9 mouse cellular contexts compared by ENCODE assay signal in genomic region chr2:38739410-38739809, GRCm38 (mm10). TPM values are rescaled to one million over a fixed set of nuclear protein-coding genes. Genes with fewer than 3 reads are reported as not detected.
A peak's percentile ranks its signal among the peaks of the same experiment; 100 is the strongest.
DNase-seq lines count a peak whose midpoint lies in the region; ATAC-seq lines count a peak whose summit lies in the region.
"Had no signal": no experiment of that assay in that cellular context is flagged by ENCODE, and none has a peak within 500 bp of the region (broad histone marks: within the 10 kb centered on the region; RNA-seq: fewer than 3 reads in every experiment).

No protein-coding gene starts in this region.

- no peaks in the 10 kb centered on the region for H3K27me3 ChIP-seq in embryonic facial prominence, embryonic 11.5 days (ENCODE audit: control insufficient read depth, insufficient read depth, low read length)
- no peaks in the 10 kb centered on the region for H3K27me3 ChIP-seq in lung, embryonic 16.5 days (ENCODE audit: control insufficient read depth, insufficient read depth, low read depth, low read length)

- H3K4me1 ChIP-seq in embryonic facial prominence, embryonic 11.5 days (ENCODE audit: control insufficient read depth, insufficient read depth, low read length), result no peaks in the 10 kb centered on the region
- no peaks in the 10 kb centered on the region for H3K4me1 ChIP-seq in lung, embryonic 16.5 days (replicated peaks; ENCODE audit: control insufficient read depth, insufficient read depth, low read length)

- H3K36me3 ChIP-seq in embryonic facial prominence, embryonic 11.5 days (replicated peaks; ENCODE audit: control insufficient read depth, insufficient read depth, low read depth, low read length), result no peaks in the 10 kb centered on the region
- H3K36me3 ChIP-seq in lung, embryonic 16.5 days (ENCODE audit: control insufficient read depth, insufficient read depth, low read length), result no peaks in the 10 kb centered on the region

- H3K9me3 ChIP-seq in embryonic facial prominence, embryonic 11.5 days (replicated peaks; ENCODE audit: control insufficient read depth, low read length), result no peaks in the 10 kb centered on the region
- no peaks in the 10 kb centered on the region for H3K9me3 ChIP-seq in lung, embryonic 16.5 days (ENCODE audit: control insufficient read depth, low read length)
- H3K9me3 ChIP-seq: megakaryocyte, embryonic 14.5 days had no signal

- H3K27ac ChIP-seq in embryonic facial prominence, embryonic 11.5 days (replicated peaks; ENCODE audit: low read depth, low read length), result no peak overlapping the region
- no peak overlapping the region for H3K27ac ChIP-seq in lung, embryonic 16.5 days (ENCODE audit: low read length)

- no peak overlapping the region for H3K4me3 ChIP-seq in embryonic facial prominence, embryonic 11.5 days (ENCODE audit: low read depth, low read length)
- H3K4me3 ChIP-seq in lung, embryonic 16.5 days (ENCODE audit: low read length), result no peak overlapping the region
- H3K4me3 ChIP-seq: megakaryocyte, embryonic 14.5 days had no signal

- WGBS in embryonic facial prominence, embryonic 11.5 days, result 22% methylated on average over 7 of the region's 7 CpGs
- 11% methylated on average over 7 of the region's 7 CpGs for WGBS in lung, embryonic 16.5 days

- H3K9ac ChIP-seq in embryonic facial prominence, embryonic 11.5 days (replicated peaks; ENCODE audit: low read length), result no peak overlapping the region
- H3K9ac ChIP-seq in lung, embryonic 16.5 days (ENCODE audit: low read length), result no peak overlapping the region

- peak; percentile 70 for ATAC-seq in embryonic facial prominence, embryonic 11.5 days (replicated peaks; ENCODE audit: insufficient number of reproducible peaks, low FRiP score, low TSS enrichment, low read depth)
- peak; percentile 75 to 84 for ATAC-seq in hematopoietic stem cell, adult 5-6 weeks (replicated peaks in 1 of 2; ENCODE audit: insufficient read depth in 1 of 2, low FRiP score in 2 of 2, low TSS enrichment in 1 of 2, low read depth in 1 of 2, poor library complexity in 2 of 2, severe bottlenecking in 2 of 2)
- peak; percentile 71 for ATAC-seq in lung, embryonic 16.5 days (ENCODE audit: low read depth)

- peak; percentile 76 for DNase-seq in ES-CJ7 (ENCODE audit: low read depth, low spot score)
- DNase-seq in adrenal gland, postnatal 36 days, result peak; percentile 83 to 88
- peak; percentile 93 for DNase-seq in embryonic facial prominence, embryonic 11.5 days (ENCODE audit: low spot score)
- peak; percentile 63 to 80 for DNase-seq in layer of hippocampus, adult 8-10 months (ENCODE audit: low spot score in 2 of 2)
- peak; percentile 36 for DNase-seq in retina, adult 2 months (ENCODE audit: low read depth, low spot score)
- peak; percentile 45 to 60 for DNase-seq in thymus, postnatal 36 days

- H3K4me2 ChIP-seq in embryonic facial prominence, embryonic 11.5 days (ENCODE audit: low read depth, low read length), result no peak overlapping the region
- H3K4me2 ChIP-seq in lung, embryonic 16.5 days (ENCODE audit: low read depth, low read length), result 0 out of 2 replicates have a peak overlapping the region, but pooled peaks have one; percentile 9

RNA-seq across cellular contexts. Expression of gene Nr5a1, which starts 25.1 kb away (rescaled TPM):
- 100 to 1,000 TPM; 529 to 721 TPM for total RNA-seq in adrenal gland, postnatal 36 days (2021)
- polyA plus RNA-seq in embryonic facial prominence, embryonic 11.5 days (2014; fragmentation: Nextera tagmentation; extraction: Ambion mirVana), result 0.70 and 0.93 TPM in 2 replicates
- not detected in 2 replicates for total RNA-seq in hematopoietic stem cell, adult 5-6 weeks (2017)
- under 1 TPM in 2 of 4 experiments, not detected in 2; 0.11 to 0.21 TPM for total RNA-seq in layer of hippocampus, adult 8-10 months (2022)
- polyA plus RNA-seq in lung, embryonic 16.5 days (2015; fragmentation: Nextera tagmentation; extraction: Ambion mirVana), result 0.21 TPM in 1 of 2 replicates, not detected in the other

Comparison
In these comparisons a context has a peak if more than half of its experiments do, and no peak if none do; other contexts are left out.
1. DNase-seq: peak in every context shown above with its lines; median percentile 93 in embryonic facial prominence, embryonic 11.5 days; 86 in adrenal gland, postnatal 36 days; 76 in ES-CJ7; 72 in layer of hippocampus, adult 8-10 months; 52 in thymus, postnatal 36 days; 36 in retina, adult 2 months.
2. RNA of gene Nr5a1, which starts 25.1 kb away (total RNA-seq): 529 to 721 TPM in adrenal gland, postnatal 36 days; 0.11 to 0.21 TPM in layer of hippocampus, adult 8-10 months and not detected in hematopoietic stem cell, adult 5-6 weeks; every median in the first group is over 100 times any median in the second.
3. Peak in every context shown above with its lines, with median percentiles within 50 percentile points of each other: ATAC-seq.